Mouse (Mus musculus) neural tube, embryonic 15.5 days (tissue): ENCODE measurements around the gene Acsm5. TPM values are rescaled to one million over a fixed set of nuclear protein-coding genes. Genes with fewer than 3 reads are reported as not detected.
A peak's percentile ranks its signal among the peaks of the same experiment; 100 is the strongest.

Experiments used
- ATAC-seq: fragments of 200-750 bp; cut with Nextera tagmentation; 2 replicates; pipeline ENCODE4 v1.8.0; 2017; ENCODE audit warnings: mild to moderate bottlenecking, moderate TSS enrichment, moderate library complexity; ENCODE audit not compliant: low FRiP score
- H3K27ac ChIP-seq: fragments of 300-500 bp; sonication (generic); replicated peaks from 2 replicates; pipeline ENCODE4 v1.5.1; 2015; ENCODE audit warnings: mild to moderate bottlenecking, inconsistent platforms
- H3K27me3 ChIP-seq: fragments of 300-500 bp; sonication (generic); replicated peaks from 2 replicates; pipeline ENCODE4 v1.6.1; 2015; ENCODE audit warnings: inconsistent platforms
- H3K36me3 ChIP-seq: fragments of 300-500 bp; sonication (generic); 2 replicates; pipeline ENCODE4 v1.6.1; 2015; ENCODE audit warnings: inconsistent platforms
- H3K4me1 ChIP-seq: fragments of 300-500 bp; sonication (generic); 2 replicates; pipeline ENCODE4 v1.6.1; 2015; ENCODE audit warnings: inconsistent platforms
- H3K4me2 ChIP-seq: fragments of 300-500 bp; sonication (generic); 2 replicates; pipeline ENCODE4 v1.6.1; 2015; ENCODE audit warnings: inconsistent platforms, mild to moderate bottlenecking, moderate library complexity
- H3K4me3 ChIP-seq: fragments of 300-500 bp; sonication (generic); replicated peaks from 2 replicates; pipeline ENCODE4 v1.5.1; 2015; ENCODE audit warnings: mild to moderate bottlenecking, inconsistent platforms
- H3K9ac ChIP-seq: fragments of 300-500 bp; sonication (generic); replicated peaks from 2 replicates; pipeline ENCODE4 v1.6.1; 2015; ENCODE audit warnings: mild to moderate bottlenecking, inconsistent platforms
- H3K9me3 ChIP-seq: fragments of 300-500 bp; sonication (generic); replicated peaks from 2 replicates; pipeline ENCODE4 v1.6.1; 2016; ENCODE audit warnings: inconsistent platforms
- WGBS: fragments of 180-500 bp; shearing (Covaris S2); methylation state at CpG from one replicate; pipeline ENCODE4 v1.1.7; 2015; ENCODE audit warnings: mixed read lengths; 5-methylcytosine and 5-hydroxymethylcytosine counted together
- polyA plus RNA-seq: library from polyadenylated mRNA; unstranded; fragments of >200 nt; fragmentation: Nextera tagmentation; extraction: Ambion mirVana; gene quantifications from 2 replicates; pipeline ENCODE4 v1.2.1, GENCODE M21; 2015

Acsm5 gene
- polyA plus RNA-seq, 1 experiment from 2014 or later: 0.08 TPM

DNA sequence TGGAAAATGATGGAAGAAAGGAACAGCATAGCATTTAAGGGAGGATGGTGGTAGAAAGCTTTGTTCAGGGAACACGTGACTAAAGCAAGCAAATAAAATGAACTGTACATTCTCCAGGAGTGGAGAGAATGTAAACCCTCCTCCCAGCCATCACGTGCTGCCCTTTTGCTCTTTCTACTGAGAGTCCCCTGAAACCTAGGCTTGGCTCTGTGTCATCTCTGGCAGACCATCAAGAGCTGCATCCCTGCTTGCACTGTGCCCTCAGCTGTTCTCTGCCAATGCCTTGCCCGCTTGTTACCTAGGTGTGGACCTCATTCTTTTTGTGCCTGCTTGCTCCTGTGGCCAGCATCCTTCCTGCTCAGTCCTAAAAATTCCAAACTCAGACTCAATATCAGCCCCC is 2.6 kb downstream of the Acsm5 start:
- Histone ChIP-seq H3K4me3 (no peak overlapping the region), H3K27me3 (0 out of 2 replicates have a peak, but pooled peaks cover 3% of the 10 kb centered on the region), H3K27ac (no peak overlapping the region), H3K9me3 (no peaks in the 10 kb centered on the region), H3K4me1 (peaks cover 10% of the 10 kb centered on the region; the same call in 1 of the 2 replicates), H3K9ac (no peak overlapping the region), H3K4me2 (no peak overlapping the region), H3K36me3 (no peaks in the 10 kb centered on the region)
- 85% methylated on average over 3 of the region's 3 CpGs for WGBS
- ATAC-seq: no peak

- Histone ChIP-seq H3K36me3 (no peaks in the 10 kb centered on the region), H3K9ac (no peak overlapping the region), H3K4me1 (peaks cover 13% of the 10 kb centered on the region), H3K27me3 (0 out of 2 replicates have a peak, but pooled peaks cover 3% of the 10 kb centered on the region), H3K27ac (no peak overlapping the region), H3K4me2 (no peak overlapping the region), H3K4me3 (no peak overlapping the region), H3K9me3 (no peaks in the 10 kb centered on the region)
- ATAC-seq: no peak
- 84% methylated on average over 1 of the region's 1 CpGs for WGBS
Observed at GRCm38 (mm10) chr7:119522385-119522784, 3.1 kb downstream of the Acsm5 start.

DNA sequence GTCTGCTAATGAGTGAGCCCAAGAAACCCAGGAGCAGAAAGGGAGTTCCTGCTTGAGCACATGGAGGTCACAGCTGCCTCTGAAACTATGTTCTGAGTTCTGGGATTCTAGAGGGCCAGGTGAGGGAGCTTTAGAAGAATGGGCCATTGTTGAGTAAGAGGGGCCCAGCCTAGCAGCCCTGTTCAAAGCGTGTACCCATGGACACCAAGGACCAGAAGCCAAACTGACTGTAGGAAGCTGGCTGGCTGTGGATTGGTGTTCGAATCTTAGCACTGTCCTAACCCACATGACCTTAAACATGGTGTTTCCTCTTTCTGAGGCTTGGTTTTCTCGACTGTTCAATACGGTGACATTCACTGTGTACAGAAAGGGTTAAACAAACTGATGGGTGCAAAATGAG is 4.1 kb downstream of the Acsm5 start, which contains the start of gene Pdilt:
Pdilt (minus strand) TSS at position 101 of the 400 bp plus-strand sequence.
- Histone ChIP-seq H3K4me1 (peaks cover 14% of the 10 kb centered on the region), H3K27me3 (0 out of 2 replicates have a peak, but pooled peaks cover 3% of the 10 kb centered on the region), H3K4me3 (no peak within 1 kb of the TSS), H3K9me3 (no peaks in the 10 kb centered on the region), H3K27ac (no peak within 1 kb of the TSS), H3K9ac (no peak within 1 kb of the TSS), H3K36me3 (no peaks in the 10 kb centered on the region), H3K4me2 (no peak within 1 kb of the TSS)
- no peak for ATAC-seq
- 80% methylated on average over 4 of the region's 4 CpGs for WGBS

GRCm38 (mm10) chr7:119525881-119526281 is 6.6 kb downstream of the Acsm5 start:
- WGBS: 25% methylated on average over 2 of the region's 2 CpGs
- Histone ChIP-seq H3K9ac (no peak overlapping the region), H3K4me3 (no peak overlapping the region), H3K36me3 (no peaks in the 10 kb centered on the region), H3K4me2 (no peak overlapping the region), H3K9me3 (no peaks in the 10 kb centered on the region), H3K27me3 (no peaks in the 10 kb centered on the region), H3K27ac (no peak overlapping the region), H3K4me1 (peaks cover 14% of the 10 kb centered on the region)
- ATAC-seq: peak; percentile 75; the same call in 1 of the 2 replicates

DNA sequence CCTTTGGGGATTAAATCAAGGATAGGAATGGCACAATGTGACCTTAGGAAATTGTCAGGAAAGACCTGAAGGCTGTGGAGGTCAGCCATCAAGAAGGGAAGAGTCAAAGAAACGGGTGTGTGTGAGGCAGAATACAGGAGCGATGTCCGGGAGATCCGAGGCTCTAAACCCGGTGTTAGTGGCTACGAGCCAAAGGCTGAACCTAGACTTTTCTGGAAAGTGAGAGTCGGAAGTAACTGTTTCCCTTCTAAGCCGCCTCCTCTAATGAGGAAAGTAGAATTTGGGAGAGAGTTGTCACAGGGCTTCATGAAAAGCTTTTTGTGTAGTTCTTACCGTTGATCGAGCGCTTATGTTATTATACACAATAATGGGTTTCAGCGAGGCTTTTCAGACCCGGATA is 7.2 kb downstream of the Acsm5 start:
- no peaks in the 10 kb centered on the region for H3K36me3 ChIP-seq
- H3K9ac ChIP-seq: no peak overlapping the region
- no peaks in the 10 kb centered on the region for H3K9me3 ChIP-seq
- no peak for ATAC-seq
- no peak overlapping the region for H3K27ac ChIP-seq
- no peaks in the 10 kb centered on the region for H3K27me3 ChIP-seq
- 74% methylated on average over 13 of the region's 13 CpGs for WGBS
- H3K4me2 ChIP-seq: no peak overlapping the region
- H3K4me1 ChIP-seq: peaks cover 14% of the 10 kb centered on the region
- H3K4me3 ChIP-seq: no peak overlapping the region

DNA sequence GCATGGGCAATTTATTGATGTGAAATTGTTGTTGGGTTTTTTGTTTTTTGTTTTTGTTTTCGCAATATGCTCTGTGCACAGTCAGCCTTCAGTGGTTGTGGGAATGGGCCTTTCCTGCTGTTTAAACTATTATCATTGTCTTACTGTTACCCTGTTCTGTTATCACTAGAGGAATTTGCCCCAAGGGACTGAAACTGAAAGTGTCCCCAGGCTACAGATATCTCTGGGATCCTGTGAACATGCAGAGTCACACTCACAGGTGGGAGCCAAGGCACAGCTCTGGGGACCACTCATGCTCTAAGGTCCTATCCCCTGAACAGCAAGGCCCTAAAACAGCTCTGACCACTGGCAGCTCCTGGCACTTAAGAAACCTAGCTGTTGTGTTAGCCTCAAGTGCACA is 7.9 kb downstream of the Acsm5 start:
- peaks cover 14% of the 10 kb centered on the region for H3K4me1 ChIP-seq
- H3K36me3 ChIP-seq: no peaks in the 10 kb centered on the region
- no peaks in the 10 kb centered on the region for H3K9me3 ChIP-seq
- no peaks in the 10 kb centered on the region for H3K27me3 ChIP-seq
- H3K4me3 ChIP-seq: no peak overlapping the region
- no peak overlapping the region for H3K27ac ChIP-seq
- H3K4me2 ChIP-seq: no peak overlapping the region
- WGBS: 94% methylated on average over 1 of the region's 1 CpGs
- no peak for ATAC-seq
- no peak overlapping the region for H3K9ac ChIP-seq

GRCm38 (mm10) chr7:119527548-119527947 is 8.3 kb downstream of the Acsm5 start:
- Histone ChIP-seq H3K27ac (no peak overlapping the region), H3K9ac (no peak overlapping the region), H3K4me3 (no peak overlapping the region), H3K36me3 (no peaks in the 10 kb centered on the region), H3K4me2 (no peak overlapping the region), H3K27me3 (no peaks in the 10 kb centered on the region), H3K4me1 (peaks cover 14% of the 10 kb centered on the region), H3K9me3 (no peaks in the 10 kb centered on the region)
- 34% methylated on average over 2 of the region's 2 CpGs for WGBS
- no peak for ATAC-seq

DNA sequence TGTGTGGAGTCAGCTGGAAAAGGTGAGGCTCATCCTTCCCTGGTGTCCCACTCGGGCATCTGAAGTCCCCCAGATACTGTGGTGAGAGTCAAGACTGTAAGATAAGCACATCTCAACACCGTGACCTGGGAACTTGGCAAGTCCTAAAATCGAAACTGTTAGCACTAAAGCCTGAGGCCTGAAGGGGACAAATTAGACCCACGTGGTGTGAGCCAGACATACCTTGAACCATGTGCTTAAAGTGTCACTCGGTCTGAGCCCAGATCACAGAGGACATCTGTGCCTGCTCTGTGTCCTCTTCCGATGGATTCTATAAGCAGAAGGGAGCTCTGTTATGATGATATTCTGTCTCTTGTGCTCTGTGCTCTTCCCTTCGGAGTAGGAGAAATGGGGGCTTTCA is 9.4 kb downstream of the Acsm5 start:
- Histone ChIP-seq H3K9ac (no peak overlapping the region), H3K4me2 (no peak overlapping the region), H3K9me3 (no peaks in the 10 kb centered on the region), H3K27me3 (no peaks in the 10 kb centered on the region), H3K4me1 (peaks cover 14% of the 10 kb centered on the region), H3K36me3 (no peaks in the 10 kb centered on the region), H3K4me3 (no peak overlapping the region), H3K27ac (no peak overlapping the region)
- 88% methylated on average over 7 of the region's 7 CpGs for WGBS
- no peak for ATAC-seq

- H3K36me3 ChIP-seq: no peaks in the 10 kb centered on the region
- H3K27me3 ChIP-seq: no peaks in the 10 kb centered on the region
- no peaks in the 10 kb centered on the region for H3K4me1 ChIP-seq
- ATAC-seq: no peak
- WGBS: 59% methylated on average over 1 of the region's 1 CpGs
- no peak overlapping the region for H3K27ac ChIP-seq
- no peak overlapping the region for H3K4me3 ChIP-seq
- no peak overlapping the region for H3K4me2 ChIP-seq
- no peak overlapping the region for H3K9ac ChIP-seq
- H3K9me3 ChIP-seq: no peaks in the 10 kb centered on the region
Observed at GRCm38 (mm10) chr7:119532924-119533323, 13.7 kb downstream of the Acsm5 start.

DNA sequence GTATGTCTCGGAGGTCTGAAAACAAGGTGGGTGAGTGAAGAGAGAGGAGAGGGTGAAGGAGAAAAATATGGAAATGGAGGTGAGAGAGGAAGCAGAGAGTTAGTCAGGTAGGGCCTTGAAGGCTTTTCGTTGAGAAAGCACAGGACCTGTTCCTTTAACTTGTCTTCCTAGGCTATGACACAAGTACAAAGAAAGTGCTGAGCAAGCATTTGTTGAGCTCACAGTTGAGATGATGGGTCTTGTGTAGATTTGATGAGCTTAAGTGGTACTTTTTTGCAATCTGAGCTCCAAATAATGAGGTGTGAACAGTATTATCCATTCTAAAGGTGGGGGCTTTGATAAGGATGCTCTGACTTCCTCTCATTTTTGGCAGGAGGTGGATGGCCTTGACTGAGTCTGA is 15.1 kb downstream of the Acsm5 start:
- no peak for ATAC-seq
- Histone ChIP-seq H3K27ac (no peak overlapping the region), H3K4me2 (no peak overlapping the region), H3K27me3 (no peaks in the 10 kb centered on the region), H3K4me1 (no peaks in the 10 kb centered on the region), H3K9me3 (no peaks in the 10 kb centered on the region), H3K36me3 (no peaks in the 10 kb centered on the region), H3K4me3 (no peak overlapping the region), H3K9ac (no peak overlapping the region)
- 86% methylated on average over 2 of the region's 2 CpGs for WGBS

DNA sequence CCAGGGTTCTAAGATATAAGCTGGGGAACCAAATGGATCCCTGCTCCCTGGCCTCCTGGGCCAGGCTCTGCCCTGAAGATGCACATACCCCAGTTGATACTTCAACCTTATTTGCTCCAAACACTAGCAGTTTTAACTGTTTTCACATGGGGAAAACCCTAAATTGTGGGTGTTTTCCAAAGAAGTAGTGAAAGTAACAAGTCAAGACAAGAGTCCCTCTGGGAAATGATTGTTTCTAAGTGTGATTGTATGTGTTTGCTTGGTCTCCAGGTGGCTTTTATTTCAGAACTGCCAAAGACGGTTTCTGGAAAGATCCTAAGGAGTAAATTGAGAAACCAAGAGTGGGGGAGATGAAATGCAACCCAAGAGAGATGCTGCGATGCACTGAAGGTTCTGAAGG is 23.2 kb downstream of the Acsm5 start:
- H3K9ac ChIP-seq: no peak overlapping the region
- WGBS: 75% methylated on average over 2 of the region's 2 CpGs
- H3K27me3 ChIP-seq: no peaks in the 10 kb centered on the region
- H3K4me3 ChIP-seq: no peak overlapping the region
- H3K27ac ChIP-seq: no peak overlapping the region
- H3K9me3 ChIP-seq: no peaks in the 10 kb centered on the region
- no peaks in the 10 kb centered on the region for H3K36me3 ChIP-seq
- no peaks in the 10 kb centered on the region for H3K4me1 ChIP-seq
- no peak overlapping the region for H3K4me2 ChIP-seq
- ATAC-seq: no peak

DNA sequence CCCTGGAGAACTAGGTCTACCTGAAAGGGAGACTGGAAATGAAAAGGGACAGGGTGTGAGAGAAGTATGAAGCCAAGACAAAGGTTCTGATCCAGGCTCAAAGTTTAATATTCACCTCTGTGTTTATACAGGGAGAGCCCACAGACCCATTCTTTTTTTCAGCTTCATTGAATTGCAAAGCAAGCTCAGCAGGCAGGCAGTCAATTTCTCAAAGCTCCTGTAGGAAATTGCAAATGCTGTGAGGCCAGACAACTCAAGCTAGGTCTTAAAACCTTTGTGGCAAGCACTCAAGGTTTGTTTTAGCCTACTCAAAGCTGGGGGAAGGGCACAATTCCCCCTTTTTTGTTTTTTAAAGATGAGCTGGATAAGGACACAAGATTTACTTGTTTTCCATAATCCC is 26.3 kb downstream of the Acsm5 start:
- Histone ChIP-seq H3K4me2 (no peak overlapping the region), H3K36me3 (no peaks in the 10 kb centered on the region), H3K4me3 (no peak overlapping the region), H3K9me3 (no peaks in the 10 kb centered on the region), H3K9ac (no peak overlapping the region), H3K27ac (no peak overlapping the region), H3K27me3 (no peaks in the 10 kb centered on the region), H3K4me1 (no peaks in the 10 kb centered on the region)
- ATAC-seq: no peak
